Mouse (Mus musculus) heart, embryonic 14.5 days (tissue): ENCODE measurements at regions not wholly inside any gene's neighbourhood (a gene's known extent, or its start where the extent isn't known, plus 50 kb on each side); places are given as distances from the start of the nearest gene placed in this dataset.
A peak's percentile ranks its signal among the peaks of the same experiment; 100 is the strongest.

Source experiments
- ATAC-seq: fragments of 200-750 bp; cut with Nextera tagmentation; 2 replicates; pipeline ENCODE4 v1.8.0; 2017; ENCODE audit warnings: low read depth, moderate TSS enrichment; ENCODE audit not compliant: insufficient number of reproducible peaks, insufficient read depth, low FRiP score
- H3K27ac ChIP-seq, 2 experiments: fragments of 200-500 bp in 1 of 2; fragments of 300-500 bp in 1 of 2; sonication (generic) in 1 of 2; replicated peaks in 1 of 2; 2 replicates each; pipeline ENCODE4 v1.5.1; 2012 to 2014; ENCODE audit warnings: low read depth in 2 of 2, low read length in 2 of 2, control low read depth in 1 of 2, mild to moderate bottlenecking in 1 of 2, mixed read lengths in 1 of 2; ENCODE audit not compliant: control insufficient read depth in 1 of 2, insufficient read depth in 1 of 2
- H3K27me3 ChIP-seq: fragments of 300-500 bp; sonication (generic); 2 replicates; pipeline ENCODE4 v1.6.1; 2014; ENCODE audit warnings: mild to moderate bottlenecking, low read length, control low read depth; ENCODE audit not compliant: control insufficient read depth, insufficient read depth
- H3K36me3 ChIP-seq: fragments of 300-500 bp; sonication (generic); 2 replicates; pipeline ENCODE4 v1.6.1; 2014; ENCODE audit warnings: mild to moderate bottlenecking, control low read depth, low read length, mixed read lengths; ENCODE audit not compliant: control insufficient read depth, insufficient read depth
- H3K4me1 ChIP-seq, 2 experiments: fragments of 200-500 bp in 1 of 2; fragments of 300-500 bp in 1 of 2; sonication (generic) in 1 of 2; 2 replicates each; pipeline ENCODE4 v1.6.1; 2012 to 2014; ENCODE audit warnings: low read length in 2 of 2, control low read depth in 1 of 2, mixed read lengths in 1 of 2; ENCODE audit not compliant: control insufficient read depth in 2 of 2, insufficient read depth in 2 of 2
- H3K4me2 ChIP-seq: fragments of 300-500 bp; sonication (generic); 2 replicates; pipeline ENCODE4 v1.6.1; 2014; ENCODE audit warnings: mild to moderate bottlenecking, low read length
- H3K4me3 ChIP-seq, 2 experiments: fragments of 200-500 bp in 1 of 2; fragments of 300-500 bp in 1 of 2; sonication (generic) in 1 of 2; 2 replicates each; pipeline ENCODE4 v1.5.1; 2012 to 2014; ENCODE audit warnings: low read length in 2 of 2, mild to moderate bottlenecking in 2 of 2, control low read depth in 1 of 2, low read depth in 1 of 2, moderate library complexity in 1 of 2; ENCODE audit not compliant: control insufficient read depth in 1 of 2, insufficient read depth in 1 of 2
- H3K9ac ChIP-seq: fragments of 300-500 bp; sonication (generic); 2 replicates; pipeline ENCODE4 v1.6.1; 2014; ENCODE audit warnings: mild to moderate bottlenecking, low read length
- H3K9me3 ChIP-seq: fragments of 300-500 bp; sonication (generic); 2 replicates; pipeline ENCODE4 v1.6.1; 2016; ENCODE audit warnings: low read length, control low read depth; ENCODE audit not compliant: control insufficient read depth
- WGBS: fragments of 180-500 bp; shearing (Covaris S2); extraction: QIAGEN DNeasy Blood & Tissue Kit; methylation state at CpG from one replicate; pipeline ENCODE4 v1.1.7; 2014; 5-methylcytosine and 5-hydroxymethylcytosine counted together

DNA sequence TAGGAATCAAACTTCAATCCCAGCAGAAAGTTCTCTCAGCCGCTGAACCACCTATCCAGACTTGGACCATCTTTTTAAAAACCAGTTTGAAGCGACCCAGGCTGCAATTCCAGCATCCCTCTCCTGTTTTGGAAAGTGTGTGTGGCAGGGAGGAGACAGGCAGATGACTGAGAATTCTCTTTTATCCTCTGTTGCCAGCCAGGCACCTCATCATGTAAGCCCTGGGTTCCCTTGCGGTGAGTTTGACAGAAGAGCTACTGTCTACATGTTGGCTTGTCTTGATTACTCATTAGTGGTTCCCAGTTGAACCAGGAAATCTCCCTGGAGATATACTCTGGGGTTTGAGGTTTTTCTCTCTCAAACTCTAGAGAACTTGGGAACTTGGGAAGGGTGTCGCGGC is 91.5 kb upstream of the Nrbf2 start:
- peaks cover 6 to 7% of the 10 kb centered on the region in 2 experiments; a peak in 3 of 4 replicates for H3K4me1 ChIP-seq
- H3K9me3 ChIP-seq, result no peaks in the 10 kb centered on the region
- H3K27me3 ChIP-seq, result no peaks in the 10 kb centered on the region
- H3K36me3 ChIP-seq, result no peaks in the 10 kb centered on the region
- H3K27ac ChIP-seq, result no peak overlapping the region
- no peak for ATAC-seq
- H3K4me3 ChIP-seq, result no peak overlapping the region
- H3K4me2 ChIP-seq, result no peak overlapping the region
- no peak overlapping the region for H3K9ac ChIP-seq
- WGBS, result 89% methylated on average over 5 of the region's 5 CpGs

DNA sequence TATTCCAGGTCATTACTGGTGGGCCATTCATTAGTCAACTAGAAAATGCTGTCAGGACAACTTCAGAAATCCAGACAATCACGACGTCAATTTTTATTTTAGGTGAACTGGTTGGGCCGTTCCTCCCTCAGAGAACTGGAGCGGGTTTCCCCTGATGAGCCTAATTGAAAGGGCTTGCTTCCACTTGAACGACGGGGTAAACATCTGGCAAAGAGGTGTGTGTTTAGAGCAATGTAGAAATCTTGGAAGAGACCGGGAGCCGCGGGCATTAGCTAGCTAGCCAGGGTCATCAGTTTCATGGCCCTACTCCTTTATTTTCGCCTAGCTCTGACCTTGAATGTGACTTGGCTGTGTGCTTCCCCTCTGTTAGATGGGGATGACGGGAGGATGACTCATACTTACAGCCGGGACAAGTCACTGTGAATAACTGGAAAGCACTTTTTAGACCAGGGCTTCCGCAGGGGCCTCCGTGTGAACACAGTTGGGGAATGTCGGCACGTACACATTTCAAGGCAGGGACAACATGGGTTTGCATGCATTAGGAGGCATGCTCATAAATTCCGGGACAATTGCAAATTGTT is 92.6 kb upstream of the Nrbf2 start:
- 47% methylated on average over 17 of the region's 17 CpGs for WGBS
- peaks cover 6% of the 10 kb centered on the region in 2 experiments; a peak in 3 of 4 replicates for H3K4me1 ChIP-seq
- peak overlapping the region; percentile 45 for H3K4me2 ChIP-seq
- no peaks in the 10 kb centered on the region for H3K36me3 ChIP-seq
- 0 out of 4 replicates have a peak overlapping the region, but pooled peaks of 1 of the 2 experiments have one; percentile 19 for H3K27ac ChIP-seq
- no peak overlapping the region; a peak in 1 of 4 replicates for H3K4me3 ChIP-seq
- H3K9me3 ChIP-seq, result no peaks in the 10 kb centered on the region
- ATAC-seq, result peak; percentile 56; the same call in 1 of the 2 replicates
- H3K27me3 ChIP-seq, result no peaks in the 10 kb centered on the region
- H3K9ac ChIP-seq, result no peak overlapping the region

DNA sequence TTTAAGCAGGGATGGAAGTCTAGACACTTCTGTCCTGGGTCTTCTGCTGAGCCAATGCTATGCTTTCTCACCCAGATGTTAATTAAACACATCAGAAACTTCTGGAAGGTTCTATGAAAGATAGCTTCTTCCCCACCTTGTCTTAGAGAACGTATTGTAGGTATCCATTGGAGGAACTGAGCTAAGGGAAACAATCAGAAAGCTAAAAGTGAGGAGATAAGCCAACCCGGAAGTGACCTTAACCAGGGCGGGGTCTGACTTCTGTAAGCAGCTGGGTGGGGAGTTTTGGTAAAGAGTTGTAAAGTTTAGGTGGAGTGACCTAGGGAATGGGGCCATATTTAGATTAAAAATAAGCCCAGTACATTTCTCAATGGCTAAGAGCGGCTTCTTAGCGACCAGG is 95.1 kb upstream of the Nrbf2 start:
- no peaks in the 10 kb centered on the region for H3K9me3 ChIP-seq
- H3K27me3 ChIP-seq, result no peaks in the 10 kb centered on the region
- peaks cover 5 to 6% of the 10 kb centered on the region in 2 experiments; a peak in 3 of 4 replicates for H3K4me1 ChIP-seq
- no peak overlapping the region for H3K4me2 ChIP-seq
- no peak for ATAC-seq
- WGBS, result 77% methylated on average over 5 of the region's 5 CpGs
- no peak overlapping the region for H3K9ac ChIP-seq
- H3K27ac ChIP-seq, result no peak overlapping the region
- H3K36me3 ChIP-seq, result no peaks in the 10 kb centered on the region
- H3K4me3 ChIP-seq, result no peak overlapping the region

DNA sequence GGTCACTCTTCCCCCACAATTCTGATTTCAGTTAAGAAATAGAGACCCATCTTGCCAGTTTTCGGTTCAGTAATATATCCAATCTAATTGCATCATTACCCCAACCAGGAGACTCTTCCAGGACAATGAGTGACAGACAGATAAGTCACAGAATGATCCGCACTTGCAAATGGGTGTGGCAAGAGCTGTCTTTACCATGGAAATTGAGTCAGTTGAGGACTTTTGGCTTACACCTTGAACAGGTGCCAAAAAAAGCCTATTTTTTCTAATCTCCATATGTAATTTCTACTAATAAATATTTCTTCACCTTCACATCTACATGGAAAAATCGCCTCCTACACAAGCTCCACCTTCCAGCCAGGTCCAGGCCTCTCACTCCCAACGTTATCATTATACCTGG is 98.2 kb upstream of the Nrbf2 start:
- Histone ChIP-seq H3K9ac (no peak overlapping the region), H3K9me3 (no peaks in the 10 kb centered on the region), H3K4me3 (no peak overlapping the region), H3K36me3 (no peaks in the 10 kb centered on the region), H3K27ac (no peak overlapping the region), H3K4me2 (no peak overlapping the region), H3K27me3 (no peaks in the 10 kb centered on the region), H3K4me1 (no peaks in the 10 kb centered on the region)
- 78% methylated on average over 4 of the region's 4 CpGs for WGBS
- ATAC-seq, result no peak

DNA sequence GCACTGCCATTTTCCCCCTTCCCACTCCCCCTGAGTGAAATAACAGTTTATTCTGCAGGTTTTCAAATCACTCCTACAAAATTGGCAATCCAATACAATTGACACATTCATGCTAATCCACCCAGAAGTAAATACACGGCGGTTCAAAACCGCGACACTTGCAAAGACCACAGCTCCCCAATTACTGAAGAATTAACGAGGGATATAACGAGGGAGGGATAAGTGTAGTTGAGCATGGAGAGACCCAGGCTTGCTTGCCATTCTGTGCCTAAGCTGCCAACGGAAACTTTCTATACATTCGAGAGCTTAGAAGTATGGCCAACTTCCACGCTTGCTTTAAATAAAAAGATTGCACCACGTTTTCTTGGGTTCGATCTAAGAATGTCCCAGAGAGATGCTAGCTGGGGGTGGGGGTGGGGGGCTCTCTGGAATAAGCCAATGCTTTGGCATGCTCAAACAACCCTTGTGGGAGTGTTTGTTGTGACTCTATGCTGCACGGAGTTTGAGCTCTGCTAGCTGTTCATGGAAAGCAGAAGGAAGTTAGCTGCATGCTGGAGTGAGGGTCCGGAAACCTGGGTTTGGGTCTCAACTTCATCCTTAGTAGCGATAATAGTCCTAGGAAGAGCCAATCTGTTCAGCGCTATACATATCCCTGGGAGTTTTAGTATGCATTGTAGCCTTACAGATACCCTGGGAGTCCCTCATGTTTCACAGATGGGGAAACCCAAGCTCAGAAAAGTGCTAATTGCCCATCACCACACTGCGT is 98.9 kb upstream of the Nrbf2 start:
- Histone ChIP-seq H3K9ac (no peak overlapping the region), H3K9me3 (no peaks in the 10 kb centered on the region), H3K4me2 (no peak overlapping the region), H3K27ac (no peak overlapping the region), H3K36me3 (no peaks in the 10 kb centered on the region), H3K4me3 (no peak overlapping the region), H3K27me3 (no peaks in the 10 kb centered on the region), H3K4me1 (no peaks in the 10 kb centered on the region)
- WGBS, result 85% methylated on average over 16 of the region's 16 CpGs
- no peak for ATAC-seq

DNA sequence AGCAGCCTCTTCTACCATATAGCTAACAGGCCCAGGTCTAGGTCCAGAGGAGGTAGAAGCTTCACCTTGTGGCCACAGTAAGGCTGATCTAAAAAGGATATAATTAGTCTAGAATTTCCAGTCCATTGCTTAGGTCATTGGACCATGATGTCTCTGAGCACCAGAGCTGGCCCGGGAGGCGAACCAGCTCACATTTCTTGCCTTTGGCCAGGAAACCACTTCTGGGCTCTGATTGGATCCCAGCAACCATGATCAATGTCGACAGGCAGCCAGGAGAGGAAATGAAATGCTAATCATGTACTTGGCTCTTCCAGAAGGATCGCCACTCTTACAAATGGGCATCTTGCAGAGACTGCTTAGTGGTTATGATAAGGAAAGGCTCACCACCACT is 99.5 kb upstream of the Nrbf2 start:
- no peaks in the 10 kb centered on the region for H3K27me3 ChIP-seq
- H3K4me1 ChIP-seq, result no peaks in the 10 kb centered on the region
- WGBS, result 59% methylated on average over 4 of the region's 4 CpGs
- ATAC-seq, result no peak
- no peaks in the 10 kb centered on the region for H3K36me3 ChIP-seq
- no peaks in the 10 kb centered on the region for H3K9me3 ChIP-seq
- H3K27ac ChIP-seq, result no peak overlapping the region
- no peak overlapping the region for H3K4me2 ChIP-seq
- H3K9ac ChIP-seq, result no peak overlapping the region
- no peak overlapping the region for H3K4me3 ChIP-seq

DNA sequence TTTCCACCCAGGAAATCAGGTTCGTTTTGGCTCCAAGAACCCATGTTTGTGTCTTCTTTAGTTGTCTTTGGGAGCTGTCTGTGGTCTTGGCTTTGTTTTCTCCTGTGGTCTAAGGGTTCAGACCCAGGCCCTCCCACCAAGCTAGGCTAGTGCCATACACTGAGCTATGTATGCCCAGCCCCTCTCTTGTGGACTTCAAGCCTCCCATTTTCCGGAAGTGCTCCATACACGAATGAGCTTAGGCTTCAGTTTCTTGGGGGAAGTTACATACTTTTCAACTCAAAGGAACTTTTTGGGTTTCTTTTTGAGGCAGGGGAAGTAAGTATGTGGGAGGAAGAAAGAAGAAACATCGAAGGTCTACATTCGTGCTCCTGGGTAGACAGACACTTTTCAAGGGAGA is 100.9 kb upstream of the Nrbf2 start:
- Histone ChIP-seq H3K9ac (no peak overlapping the region), H3K27me3 (no peaks in the 10 kb centered on the region), H3K4me2 (no peak overlapping the region), H3K9me3 (no peaks in the 10 kb centered on the region), H3K36me3 (no peaks in the 10 kb centered on the region), H3K4me1 (no peaks in the 10 kb centered on the region), H3K4me3 (no peak overlapping the region), H3K27ac (no peak overlapping the region)
- no peak for ATAC-seq
- 78% methylated on average over 5 of the region's 5 CpGs for WGBS
